Mouse (Mus musculus) midbrain, embryonic 13.5 days (tissue): ENCODE measurements around the gene Ptpn22. TPM values are rescaled to one million over a fixed set of nuclear protein-coding genes. Genes with fewer than 3 reads are reported as not detected.
A peak's percentile ranks its signal among the peaks of the same experiment; 100 is the strongest.

Source experiments
- ATAC-seq: fragments of 200-750 bp; cut with Nextera tagmentation; 2 replicates; pipeline ENCODE4 v1.8.0; 2017; ENCODE audit warnings: mild to moderate bottlenecking, moderate TSS enrichment, moderate library complexity
- H3K27ac ChIP-seq: fragments of 300-500 bp; sonication (generic); 2 replicates; pipeline ENCODE4 v1.5.1; 2015; ENCODE audit warnings: inconsistent platforms, mild to moderate bottlenecking, moderate library complexity
- H3K27me3 ChIP-seq: fragments of 300-500 bp; sonication (generic); 2 replicates; pipeline ENCODE4 v1.6.1; 2015; ENCODE audit warnings: mild to moderate bottlenecking, inconsistent platforms
- H3K36me3 ChIP-seq: fragments of 300-500 bp; sonication (generic); 2 replicates; pipeline ENCODE4 v1.6.1; 2015; ENCODE audit warnings: mild to moderate bottlenecking, inconsistent platforms
- H3K4me1 ChIP-seq: fragments of 300-500 bp; sonication (generic); replicated peaks from 2 replicates; pipeline ENCODE4 v1.6.1; 2015; ENCODE audit warnings: inconsistent platforms
- H3K4me2 ChIP-seq: fragments of 300-500 bp; sonication (generic); replicated peaks from 2 replicates; pipeline ENCODE4 v1.6.1; 2015; ENCODE audit warnings: moderate library complexity, mild to moderate bottlenecking, inconsistent platforms
- H3K4me3 ChIP-seq: fragments of 300-500 bp; sonication (generic); replicated peaks from 2 replicates; pipeline ENCODE4 v1.5.1; 2015; ENCODE audit warnings: mild to moderate bottlenecking, inconsistent platforms
- H3K9ac ChIP-seq: fragments of 300-500 bp; sonication (generic); replicated peaks from 2 replicates; pipeline ENCODE4 v1.6.1; 2015; ENCODE audit warnings: mild to moderate bottlenecking, inconsistent platforms
- H3K9me3 ChIP-seq: fragments of 300-500 bp; sonication (generic); 2 replicates; pipeline ENCODE4 v1.6.1; 2016; ENCODE audit warnings: mild to moderate bottlenecking, inconsistent platforms
- WGBS: fragments of 180-500 bp; shearing (Covaris S2); methylation state at CpG from one replicate; pipeline ENCODE4 v1.1.7; 2015; 5-methylcytosine and 5-hydroxymethylcytosine counted together
- polyA plus RNA-seq: library from polyadenylated mRNA; unstranded; fragments of >200 nt; fragmentation: Nextera tagmentation; extraction: Ambion mirVana; gene quantifications from 2 replicates; pipeline ENCODE4 v1.2.1, GENCODE M21; 2015

Ptpn22 gene
- polyA plus RNA-seq, 1 experiment from 2014 or later: 0.24 TPM

- Histone ChIP-seq H3K27me3 (no peaks in the 10 kb centered on the region), H3K9me3 (no peaks in the 10 kb centered on the region), H3K36me3 (no peaks in the 10 kb centered on the region), H3K4me1 (no peaks in the 10 kb centered on the region), H3K4me3 (no peak overlapping the region), H3K4me2 (no peak overlapping the region), H3K27ac (no peak overlapping the region), H3K9ac (no peak overlapping the region)
- WGBS: 88% methylated on average over 6 of the region's 6 CpGs
- no peak for ATAC-seq
These were observed 4.6 kb downstream of the Ptpn22 start for GRCm38 (mm10) chr3:103864200-103864599.

GRCm38 (mm10) chr3:103867424-103867971, 7.9 kb downstream of the Ptpn22 start:
- no peaks in the 10 kb centered on the region for H3K4me1 ChIP-seq
- H3K4me3 ChIP-seq: no peak overlapping the region
- no peaks in the 10 kb centered on the region for H3K36me3 ChIP-seq
- ATAC-seq: no peak
- WGBS: 85% methylated on average over 5 of the region's 5 CpGs
- no peaks in the 10 kb centered on the region for H3K9me3 ChIP-seq
- H3K27me3 ChIP-seq: no peaks in the 10 kb centered on the region
- H3K4me2 ChIP-seq: no peak overlapping the region
- no peak overlapping the region for H3K9ac ChIP-seq
- H3K27ac ChIP-seq: no peak overlapping the region

GRCm38 (mm10) chr3:103868008-103868407, 8.4 kb downstream of the Ptpn22 start:
- no peak overlapping the region for H3K4me2 ChIP-seq
- H3K4me1 ChIP-seq: no peaks in the 10 kb centered on the region
- no peak overlapping the region for H3K27ac ChIP-seq
- H3K4me3 ChIP-seq: no peak overlapping the region
- H3K9ac ChIP-seq: no peak overlapping the region
- no peaks in the 10 kb centered on the region for H3K36me3 ChIP-seq
- no peak for ATAC-seq
- no peaks in the 10 kb centered on the region for H3K9me3 ChIP-seq
- H3K27me3 ChIP-seq: no peaks in the 10 kb centered on the region
- 87% methylated on average over 4 of the region's 4 CpGs for WGBS

GRCm38 (mm10) chr3:103872663-103873098, 13.1 kb downstream of the Ptpn22 start:
- no peaks in the 10 kb centered on the region for H3K27me3 ChIP-seq
- no peaks in the 10 kb centered on the region for H3K9me3 ChIP-seq
- H3K4me1 ChIP-seq: no peaks in the 10 kb centered on the region
- H3K27ac ChIP-seq: no peak overlapping the region
- 61% methylated on average over 3 of the region's 3 CpGs for WGBS
- no peak overlapping the region for H3K9ac ChIP-seq
- H3K4me2 ChIP-seq: no peak overlapping the region
- H3K36me3 ChIP-seq: no peaks in the 10 kb centered on the region
- ATAC-seq: no peak
- H3K4me3 ChIP-seq: no peak overlapping the region

- H3K27me3 ChIP-seq: no peaks in the 10 kb centered on the region
- no peak for ATAC-seq
- H3K4me1 ChIP-seq: no peaks in the 10 kb centered on the region
- H3K36me3 ChIP-seq: no peaks in the 10 kb centered on the region
- WGBS: 65% methylated on average over 7 of the region's 7 CpGs
- no peak overlapping the region for H3K4me2 ChIP-seq
- no peaks in the 10 kb centered on the region for H3K9me3 ChIP-seq
- H3K27ac ChIP-seq: no peak overlapping the region
- H3K4me3 ChIP-seq: no peak overlapping the region
- H3K9ac ChIP-seq: no peak overlapping the region
These were observed 14.7 kb downstream of the Ptpn22 start for GRCm38 (mm10) chr3:103874329-103874728.

- Histone ChIP-seq H3K27me3 (0 out of 2 replicates have a peak, but pooled peaks cover 2% of the 10 kb centered on the region), H3K27ac (no peak overlapping the region), H3K9ac (no peak overlapping the region), H3K4me1 (no peaks in the 10 kb centered on the region), H3K4me2 (no peak overlapping the region), H3K9me3 (no peaks in the 10 kb centered on the region), H3K36me3 (no peaks in the 10 kb centered on the region), H3K4me3 (no peak overlapping the region)
- ATAC-seq: no peak
- 78% methylated on average over 11 of the region's 11 CpGs for WGBS
These were observed 26.4 kb downstream of the Ptpn22 start for GRCm38 (mm10) chr3:103885946-103886345.

- no peak for ATAC-seq
- H3K4me1 ChIP-seq: no peaks in the 10 kb centered on the region
- 37% methylated on average over 3 of the region's 3 CpGs for WGBS
- 0 out of 2 replicates have a peak, but pooled peaks cover 2% of the 10 kb centered on the region for H3K27me3 ChIP-seq
- no peak overlapping the region for H3K27ac ChIP-seq
- no peak overlapping the region for H3K9ac ChIP-seq
- H3K4me2 ChIP-seq: no peak overlapping the region
- no peaks in the 10 kb centered on the region for H3K9me3 ChIP-seq
- no peak overlapping the region for H3K4me3 ChIP-seq
- H3K36me3 ChIP-seq: no peaks in the 10 kb centered on the region
These were observed 28.0 kb downstream of the Ptpn22 start for GRCm38 (mm10) chr3:103887581-103887980.

- H3K4me3 ChIP-seq: no peak overlapping the region
- ATAC-seq: no peak
These were observed 33.8 kb downstream of the Ptpn22 start for GRCm38 (mm10) chr3:103893374-103893773.

GRCm38 (mm10) chr3:103904705-103905104, 45.1 kb downstream of the Ptpn22 start:
- WGBS: 89% methylated on average over 1 of the region's 1 CpGs
- Histone ChIP-seq H3K4me2 (no peak overlapping the region), H3K27ac (no peak overlapping the region), H3K4me3 (no peak overlapping the region), H3K9me3 (no peaks in the 10 kb centered on the region), H3K27me3 (no peaks in the 10 kb centered on the region), H3K4me1 (no peaks in the 10 kb centered on the region), H3K36me3 (no peaks in the 10 kb centered on the region), H3K9ac (no peak overlapping the region)
- no peak for ATAC-seq

More at GRCm38 (mm10) chr3:103893374-103893773, 33.8 kb downstream of the Ptpn22 start:
- no peak overlapping the region for H3K4me2 ChIP-seq
- 0 out of 2 replicates have a peak, but pooled peaks cover 2% of the 10 kb centered on the region for H3K27me3 ChIP-seq
- no peak overlapping the region for H3K9ac ChIP-seq
- WGBS: 94% methylated on average over 3 of the region's 3 CpGs
- no peak overlapping the region for H3K27ac ChIP-seq
- H3K4me1 ChIP-seq: no peaks in the 10 kb centered on the region
- no peaks in the 10 kb centered on the region for H3K9me3 ChIP-seq
- no peaks in the 10 kb centered on the region for H3K36me3 ChIP-seq

- WGBS: 87% methylated on average over 5 of the region's 5 CpGs
- Histone ChIP-seq H3K4me3 (no peak overlapping the region), H3K4me2 (no peak overlapping the region), H3K4me1 (no peaks in the 10 kb centered on the region), H3K27ac (no peak overlapping the region), H3K36me3 (no peaks in the 10 kb centered on the region), H3K9ac (no peak overlapping the region), H3K27me3 (no peaks in the 10 kb centered on the region), H3K9me3 (no peaks in the 10 kb centered on the region)
- no peak for ATAC-seq
These were observed 47.9 kb downstream of the Ptpn22 start for GRCm38 (mm10) chr3:103907335-103908030.

GRCm38 (mm10) chr3:103908781-103909180, 49.2 kb downstream of the Ptpn22 start:
- Histone ChIP-seq H3K27me3 (no peaks in the 10 kb centered on the region), H3K9me3 (no peaks in the 10 kb centered on the region), H3K4me2 (no peak overlapping the region), H3K9ac (no peak overlapping the region), H3K4me1 (no peaks in the 10 kb centered on the region), H3K27ac (no peak overlapping the region), H3K4me3 (no peak overlapping the region), H3K36me3 (no peaks in the 10 kb centered on the region)
- ATAC-seq: no peak
- 69% methylated on average over 2 of the region's 2 CpGs for WGBS

GRCm38 (mm10) chr3:103913451-103913961, 53.9 kb downstream of the Ptpn22 start:
- WGBS: 6% methylated on average over 11 of the region's 11 CpGs
- Histone ChIP-seq H3K4me2 (peak overlapping the region; percentile 80), H3K9me3 (no peaks in the 10 kb centered on the region), H3K4me3 (peak overlapping the region; percentile 97), H3K9ac (peak overlapping the region; percentile 64), H3K27ac (peak overlapping the region; percentile 95), H3K4me1 (peaks cover 21% of the 10 kb centered on the region), H3K27me3 (no peaks in the 10 kb centered on the region), H3K36me3 (no peaks in the 10 kb centered on the region)
- peak; percentile 17; the same call in 1 of the 2 replicates for ATAC-seq
